In genomic region chr16:24817381-24817780, GRCm38 (mm10) we compare ENCODE assay signal across 18 mouse cellular contexts.
"Had no signal": no experiment of that assay in that cellular context is flagged by ENCODE, and none has a peak within 500 bp of the region (broad histone marks: within the 10 kb centered on the region; RNA-seq: fewer than 3 reads in every experiment).

No protein-coding gene starts in this region.

- H3K27me3 ChIP-seq: midbrain, embryonic 12.5 days; neural tube, embryonic 13.5 days; neural tube, embryonic 15.5 days had no signal

- H3K4me3 ChIP-seq: midbrain, embryonic 10.5 days; midbrain, embryonic 12.5 days; myocyte; neural tube, embryonic 13.5 days; neural tube, embryonic 15.5 days had no signal

- H3K9me3 ChIP-seq: midbrain, embryonic 10.5 days; midbrain, embryonic 12.5 days; neural tube, embryonic 13.5 days; neural tube, embryonic 15.5 days had no signal

- H3K27ac ChIP-seq: midbrain, embryonic 10.5 days; midbrain, embryonic 12.5 days; neural tube, embryonic 13.5 days; neural tube, embryonic 15.5 days had no signal

- ATAC-seq: midbrain, embryonic 16.5 days had no signal

- H3K9ac ChIP-seq: lung, embryonic 14.5 days; midbrain, embryonic 12.5 days; neural tube, embryonic 13.5 days; neural tube, embryonic 15.5 days had no signal

- H3K4me2 ChIP-seq: lung, embryonic 14.5 days; midbrain, embryonic 12.5 days; neural tube, embryonic 13.5 days; neural tube, embryonic 15.5 days had no signal

- DNase-seq: lung, embryonic 14.5 days; lung, postnatal 10 days; lung, postnatal 4 days; midbrain, embryonic 14.5 days; retina, postnatal 1 day; right cerebral cortex, adult 18-20 months; right cerebral cortex, postnatal 25 days; right cerebral cortex, postnatal 4 days; spleen, adult 18-20 months; thymus, adult 18-20 months; thymus, postnatal 14 days; thymus, postnatal 36 days had no signal

- H3K4me1 ChIP-seq: midbrain, embryonic 10.5 days; midbrain, embryonic 12.5 days; neural tube, embryonic 13.5 days; neural tube, embryonic 15.5 days had no signal

- H3K36me3 ChIP-seq: midbrain, embryonic 10.5 days; midbrain, embryonic 12.5 days; neural tube, embryonic 13.5 days; neural tube, embryonic 15.5 days had no signal
